Mouse (Mus musculus): Measurements from ENCODE around the gene Cdyl. TPM values are rescaled to one million over a fixed set of nuclear protein-coding genes. Genes with fewer than 3 reads are reported as not detected.

The Cdyl gene
- polyA plus RNA-seq, 1 experiment from 2014 or later: 12.0 TPM

DNA sequence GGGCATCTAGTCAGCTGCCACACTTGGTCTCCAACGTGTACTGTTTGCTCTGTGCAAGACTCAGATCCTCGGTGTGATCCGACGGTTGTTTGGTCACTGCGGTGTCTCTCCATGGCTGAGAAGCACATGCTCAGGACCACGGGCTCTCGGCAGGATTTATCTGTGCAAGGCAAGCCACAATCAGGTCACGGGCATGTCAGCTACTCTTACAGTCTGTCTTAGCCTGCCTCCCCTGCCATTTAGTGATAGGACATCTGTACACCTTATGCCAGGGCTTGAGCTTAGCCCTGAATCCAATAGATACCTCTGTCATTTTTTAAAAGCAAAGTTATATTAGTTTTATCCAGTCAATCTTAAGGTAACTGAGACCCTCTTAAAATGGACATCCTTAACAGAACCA lies 211.0 kb downstream of the Cdyl start:
- Histone ChIP-seq H3K4me2 (replicated peaks; ENCODE audit: low read depth, low read length) (no peak overlapping the region), H3K4me1 (replicated peaks; ENCODE audit: control insufficient read depth, insufficient read depth, low read length) (no peaks in the 10 kb centered on the region), H3K36me3 (ENCODE audit: control insufficient read depth, insufficient read depth, low read length) (no peaks in the 10 kb centered on the region), H3K27me3 (ENCODE audit: control insufficient read depth, insufficient read depth, low read length) (no peaks in the 10 kb centered on the region), H3K9me3 (ENCODE audit: control insufficient read depth, low read length) (no peaks in the 10 kb centered on the region), H3K27ac (ENCODE audit: low read depth, low read length) (no peak overlapping the region), H3K9ac (ENCODE audit: low read depth, low read length) (no peak overlapping the region), H3K4me3 (ENCODE audit: low read depth, low read length) (no peak overlapping the region)
- WGBS: 91% methylated on average over 8 of the region's 8 CpGs
- no peak for DNase-seq (ENCODE audit: low spot score)
- ATAC-seq (ENCODE audit: low FRiP score): no peak

GRCm38 (mm10) chr13:35871107-35871506 lies 211.5 kb downstream of the Cdyl start:
- 89% methylated on average over 3 of the region's 3 CpGs for WGBS

DNA sequence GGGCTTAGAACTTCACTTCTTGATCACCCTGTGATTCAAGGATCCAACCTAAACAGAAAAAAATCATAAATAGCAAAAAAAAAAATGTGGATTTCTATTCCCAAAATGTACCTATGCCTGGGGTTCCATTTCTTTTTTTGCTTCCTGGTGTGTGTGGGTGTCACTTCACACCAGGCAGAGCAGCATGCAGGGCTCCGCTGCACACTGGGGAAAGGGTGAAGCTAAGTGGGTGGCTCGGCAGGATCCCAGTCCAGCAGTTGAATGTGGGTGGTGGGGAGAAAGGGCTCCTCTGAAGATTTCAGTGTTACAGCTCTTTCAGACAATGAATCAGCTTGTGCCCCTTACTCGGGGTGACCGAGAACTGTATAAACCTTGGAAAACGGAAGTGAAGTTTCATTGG lies 215.8 kb downstream of the Cdyl start:
- no peak for DNase-seq (ENCODE audit: low spot score)

More at GRCm38 (mm10) chr13:35871107-35871506, 211.5 kb downstream of the Cdyl start:
- Histone ChIP-seq H3K27me3 (ENCODE audit: control insufficient read depth, insufficient read depth, low read length) (no peaks in the 10 kb centered on the region), H3K9ac (ENCODE audit: low read depth, low read length) (no peak overlapping the region), H3K36me3 (ENCODE audit: control insufficient read depth, insufficient read depth, low read length) (no peaks in the 10 kb centered on the region), H3K4me1 (replicated peaks; ENCODE audit: control insufficient read depth, insufficient read depth, low read length) (no peaks in the 10 kb centered on the region), H3K4me2 (replicated peaks; ENCODE audit: low read depth, low read length) (no peak overlapping the region), H3K9me3 (ENCODE audit: control insufficient read depth, low read length) (no peaks in the 10 kb centered on the region), H3K27ac (ENCODE audit: low read depth, low read length) (no peak overlapping the region), H3K4me3 (ENCODE audit: low read depth, low read length) (no peak overlapping the region)
- ATAC-seq (ENCODE audit: low FRiP score): no peak
- no peak for DNase-seq (ENCODE audit: low spot score)

DNA sequence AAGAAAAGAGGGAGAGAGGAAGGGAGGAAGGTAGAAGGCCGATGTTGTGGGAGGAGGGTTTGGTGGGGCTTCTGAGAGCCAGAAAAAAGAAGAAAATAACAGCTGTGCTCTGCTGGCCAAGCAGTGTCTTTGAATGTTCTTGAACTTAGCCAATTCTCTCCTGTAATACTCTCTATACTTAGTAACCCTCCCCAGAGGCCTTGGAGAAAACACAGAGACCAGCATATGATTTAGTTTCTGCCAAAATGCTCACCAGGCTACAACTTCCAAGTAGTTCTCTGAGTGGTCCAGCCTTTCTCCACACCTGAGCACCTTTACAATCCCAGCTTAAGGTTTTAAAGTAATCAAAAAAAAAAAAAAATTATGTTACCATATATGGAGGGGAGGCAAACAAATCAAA lies 218.6 kb downstream of the Cdyl start:
- WGBS: 88% methylated on average over 1 of the region's 1 CpGs
- Histone ChIP-seq H3K27me3 (ENCODE audit: control insufficient read depth, insufficient read depth, low read length) (no peaks in the 10 kb centered on the region), H3K36me3 (ENCODE audit: control insufficient read depth, insufficient read depth, low read length) (no peaks in the 10 kb centered on the region), H3K9ac (ENCODE audit: low read depth, low read length) (no peak overlapping the region), H3K4me2 (replicated peaks; ENCODE audit: low read depth, low read length) (no peak overlapping the region), H3K9me3 (ENCODE audit: control insufficient read depth, low read length) (no peaks in the 10 kb centered on the region), H3K27ac (ENCODE audit: low read depth, low read length) (no peak overlapping the region), H3K4me3 (ENCODE audit: low read depth, low read length) (no peak overlapping the region), H3K4me1 (replicated peaks; ENCODE audit: control insufficient read depth, insufficient read depth, low read length) (no peaks in the 10 kb centered on the region)
- DNase-seq (ENCODE audit: low spot score) (no peak), ATAC-seq (ENCODE audit: low FRiP score) (no peak)

More for the DNA sequence above, 215.8 kb downstream of the Cdyl start:
- Histone ChIP-seq H3K4me1 (replicated peaks; ENCODE audit: control insufficient read depth, insufficient read depth, low read length) (no peaks in the 10 kb centered on the region), H3K4me3 (ENCODE audit: low read depth, low read length) (no peak overlapping the region), H3K36me3 (ENCODE audit: control insufficient read depth, insufficient read depth, low read length) (no peaks in the 10 kb centered on the region), H3K4me2 (replicated peaks; ENCODE audit: low read depth, low read length) (no peak overlapping the region), H3K27ac (ENCODE audit: low read depth, low read length) (no peak overlapping the region), H3K9ac (ENCODE audit: low read depth, low read length) (no peak overlapping the region), H3K9me3 (ENCODE audit: control insufficient read depth, low read length) (no peaks in the 10 kb centered on the region), H3K27me3 (ENCODE audit: control insufficient read depth, insufficient read depth, low read length) (no peaks in the 10 kb centered on the region)
- 92% methylated on average over 5 of the region's 5 CpGs for WGBS
- no peak for ATAC-seq (ENCODE audit: low FRiP score)

GRCm38 (mm10) chr13:35879068-35879467 lies 219.4 kb downstream of the Cdyl start:
- DNase-seq (ENCODE audit: low spot score): no peak

GRCm38 (mm10) chr13:35879519-35879918 lies 219.9 kb downstream of the Cdyl start:
- Histone ChIP-seq H3K4me2 (replicated peaks; ENCODE audit: low read depth, low read length) (no peak overlapping the region), H3K36me3 (ENCODE audit: control insufficient read depth, insufficient read depth, low read length) (no peaks in the 10 kb centered on the region), H3K4me1 (replicated peaks; ENCODE audit: control insufficient read depth, insufficient read depth, low read length) (no peaks in the 10 kb centered on the region), H3K27me3 (ENCODE audit: control insufficient read depth, insufficient read depth, low read length) (no peaks in the 10 kb centered on the region), H3K4me3 (ENCODE audit: low read depth, low read length) (no peak overlapping the region), H3K9ac (ENCODE audit: low read depth, low read length) (no peak overlapping the region), H3K27ac (ENCODE audit: low read depth, low read length) (no peak overlapping the region), H3K9me3 (ENCODE audit: control insufficient read depth, low read length) (no peaks in the 10 kb centered on the region)
- DNase-seq (ENCODE audit: low spot score) (no peak), ATAC-seq (ENCODE audit: low FRiP score) (no peak)
- 83% methylated on average over 5 of the region's 5 CpGs for WGBS

More at GRCm38 (mm10) chr13:35879068-35879467, 219.4 kb downstream of the Cdyl start:
- Histone ChIP-seq H3K36me3 (ENCODE audit: control insufficient read depth, insufficient read depth, low read length) (no peaks in the 10 kb centered on the region), H3K4me2 (replicated peaks; ENCODE audit: low read depth, low read length) (no peak overlapping the region), H3K4me3 (ENCODE audit: low read depth, low read length) (no peak overlapping the region), H3K4me1 (replicated peaks; ENCODE audit: control insufficient read depth, insufficient read depth, low read length) (no peaks in the 10 kb centered on the region), H3K27ac (ENCODE audit: low read depth, low read length) (no peak overlapping the region), H3K9ac (ENCODE audit: low read depth, low read length) (no peak overlapping the region), H3K27me3 (ENCODE audit: control insufficient read depth, insufficient read depth, low read length) (no peaks in the 10 kb centered on the region), H3K9me3 (ENCODE audit: control insufficient read depth, low read length) (no peaks in the 10 kb centered on the region)
- WGBS: 51% methylated on average over 5 of the region's 5 CpGs
- no peak for ATAC-seq (ENCODE audit: low FRiP score)

- 82% methylated on average over 6 of the region's 6 CpGs for WGBS
- H3K4me2 ChIP-seq (replicated peaks; ENCODE audit: low read depth, low read length): no peak overlapping the region
- no peak overlapping the region for H3K4me3 ChIP-seq (ENCODE audit: low read depth, low read length)
- H3K27ac ChIP-seq (ENCODE audit: low read depth, low read length): no peak overlapping the region
- H3K36me3 ChIP-seq (ENCODE audit: control insufficient read depth, insufficient read depth, low read length): no peaks in the 10 kb centered on the region
- no peaks in the 10 kb centered on the region for H3K27me3 ChIP-seq (ENCODE audit: control insufficient read depth, insufficient read depth, low read length)
- no peak for ATAC-seq (ENCODE audit: low FRiP score)
- H3K4me1 ChIP-seq (replicated peaks; ENCODE audit: control insufficient read depth, insufficient read depth, low read length): no peaks in the 10 kb centered on the region
- H3K9ac ChIP-seq (ENCODE audit: low read depth, low read length): no peak overlapping the region
- no peak for DNase-seq (ENCODE audit: low spot score)
- no peaks in the 10 kb centered on the region for H3K9me3 ChIP-seq (ENCODE audit: control insufficient read depth, low read length)
Observed at GRCm38 (mm10) chr13:35880555-35881046, 221.0 kb downstream of the Cdyl start.

DNA sequence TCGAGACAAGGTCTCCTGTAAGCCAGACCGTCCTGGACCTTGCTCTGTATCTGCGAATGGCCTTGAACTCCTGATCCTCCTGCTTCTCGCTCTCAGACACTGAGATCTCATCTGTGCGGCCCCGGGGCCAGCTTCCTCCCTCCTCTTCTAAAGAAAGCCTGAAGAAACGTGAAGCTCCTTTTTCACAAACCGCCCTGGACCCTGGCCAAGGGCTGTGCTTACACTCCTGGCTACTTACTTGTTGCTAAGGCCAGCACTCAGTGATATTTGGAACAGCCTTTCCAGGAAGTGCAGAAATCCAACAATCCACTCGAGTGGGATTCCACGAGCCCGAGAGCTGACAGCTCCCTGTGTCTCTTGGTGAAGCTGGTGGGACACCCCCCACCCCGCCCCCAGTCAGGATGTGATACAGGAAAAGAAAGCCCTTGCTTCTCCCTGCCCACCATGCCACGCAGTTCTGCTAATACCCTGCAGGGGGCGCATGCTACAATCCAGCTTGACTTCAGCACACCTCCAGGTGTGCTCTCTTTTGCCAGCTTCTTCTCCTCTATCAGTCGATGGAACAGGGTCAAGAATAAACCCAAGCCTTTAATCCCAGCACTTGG lies 226.6 kb downstream of the Cdyl start:
- 45% methylated on average over 15 of the region's 15 CpGs for WGBS
- no peaks in the 10 kb centered on the region for H3K9me3 ChIP-seq (ENCODE audit: control insufficient read depth, low read length)
- peak; percentile 60 for DNase-seq (ENCODE audit: low spot score)
- H3K27me3 ChIP-seq (ENCODE audit: control insufficient read depth, insufficient read depth, low read length): no peaks in the 10 kb centered on the region
- no peaks in the 10 kb centered on the region for H3K4me1 ChIP-seq (replicated peaks; ENCODE audit: control insufficient read depth, insufficient read depth, low read length)
- no peak overlapping the region for H3K4me2 ChIP-seq (replicated peaks; ENCODE audit: low read depth, low read length)
- no peak for ATAC-seq (ENCODE audit: low FRiP score)
- no peak overlapping the region for H3K27ac ChIP-seq (ENCODE audit: low read depth, low read length)
- no peak overlapping the region for H3K9ac ChIP-seq (ENCODE audit: low read depth, low read length)
- no peak overlapping the region for H3K4me3 ChIP-seq (ENCODE audit: low read depth, low read length)
- H3K36me3 ChIP-seq (ENCODE audit: control insufficient read depth, insufficient read depth, low read length): no peaks in the 10 kb centered on the region

DNA sequence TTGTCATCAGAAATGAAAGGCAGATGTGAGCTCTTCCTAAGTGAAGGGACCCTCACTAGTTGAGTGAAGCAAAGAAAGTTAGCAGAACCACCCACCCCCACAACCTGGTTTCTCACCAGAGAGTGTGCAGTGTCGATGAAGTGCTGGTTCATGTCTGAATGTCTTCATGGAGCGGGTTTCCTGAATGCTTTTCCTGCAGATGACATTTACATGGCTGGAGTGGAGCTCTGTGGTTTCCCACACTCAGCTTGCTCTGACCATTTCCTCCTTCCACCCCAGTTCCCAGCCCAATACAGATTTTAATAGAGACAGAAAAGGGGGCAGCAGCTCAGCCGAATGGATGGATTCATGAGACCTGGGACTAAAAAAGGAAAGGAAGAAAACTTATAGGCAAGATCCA lies 233.2 kb downstream of the Cdyl start:
- no peaks in the 10 kb centered on the region for H3K36me3 ChIP-seq (ENCODE audit: control insufficient read depth, insufficient read depth, low read length)
- H3K4me3 ChIP-seq (ENCODE audit: low read depth, low read length): no peak overlapping the region
- ATAC-seq (ENCODE audit: low FRiP score) (no peak), DNase-seq (ENCODE audit: low spot score) (no peak)
- no peak overlapping the region for H3K4me2 ChIP-seq (replicated peaks; ENCODE audit: low read depth, low read length)
- no peak overlapping the region for H3K27ac ChIP-seq (ENCODE audit: low read depth, low read length)
- no peaks in the 10 kb centered on the region for H3K9me3 ChIP-seq (ENCODE audit: control insufficient read depth, low read length)
- H3K9ac ChIP-seq (ENCODE audit: low read depth, low read length): no peak overlapping the region
- no peaks in the 10 kb centered on the region for H3K27me3 ChIP-seq (ENCODE audit: control insufficient read depth, insufficient read depth, low read length)
- WGBS: 89% methylated on average over 3 of the region's 3 CpGs
- H3K4me1 ChIP-seq (replicated peaks; ENCODE audit: control insufficient read depth, insufficient read depth, low read length): no peaks in the 10 kb centered on the region

Measured in hindbrain, embryonic 11.5 days (tissue).